Mouse (Mus musculus): ENCODE data around the gene Ccdc51. TPM values are rescaled to one million over a fixed set of nuclear protein-coding genes. Genes with fewer than 3 reads are reported as not detected.
A peak's percentile ranks its signal among the peaks of the same experiment; 100 is the strongest.

Ccdc51 gene
- polyA plus RNA-seq, 1 experiment from 2014 or later = 9.9 TPM

DNA sequence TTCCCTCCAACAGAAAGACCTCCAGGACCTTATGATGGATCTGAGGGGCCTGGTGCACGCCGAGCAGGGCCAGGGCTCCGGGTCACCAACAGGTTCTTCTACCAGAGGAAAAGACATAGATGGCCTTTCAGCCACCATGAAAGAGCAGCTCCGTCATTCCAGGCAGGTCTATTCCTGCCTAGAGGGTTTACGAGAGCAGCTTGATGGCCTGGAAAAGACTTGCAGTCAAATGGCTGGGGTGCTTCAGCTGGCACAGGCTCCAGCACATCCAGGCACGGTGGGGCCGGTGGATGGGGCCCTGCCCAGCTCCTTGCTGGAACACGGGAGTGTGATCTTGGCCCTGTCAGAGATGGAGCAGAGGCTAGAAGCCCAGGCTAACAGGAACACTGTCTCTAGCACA is 9.5 kb downstream of the Ccdc51 start:
- H3K4me3 ChIP-seq (ENCODE audit: low read depth, low read length) = no peak overlapping the region
- no peaks in the 10 kb centered on the region for H3K36me3 ChIP-seq (ENCODE audit: control insufficient read depth, insufficient read depth, low read length)
- no peak overlapping the region for H3K9ac ChIP-seq (ENCODE audit: low read length)
- H3K27me3 ChIP-seq (ENCODE audit: control insufficient read depth, insufficient read depth, low read length) = no peaks in the 10 kb centered on the region
- DNase-seq (ENCODE audit: low spot score) = no peak
- peak overlapping the region; percentile 73 for H3K27ac ChIP-seq (replicated peaks)
- H3K4me1 ChIP-seq (replicated peaks; ENCODE audit: control insufficient read depth, insufficient read depth) = peaks cover 4% of the 10 kb centered on the region; the same call in 1 of the 2 replicates
- peak overlapping the region; percentile 14 for H3K4me2 ChIP-seq (replicated peaks; ENCODE audit: low read depth)
- H3K9me3 ChIP-seq (ENCODE audit: control insufficient read depth, low read length) = no peaks in the 10 kb centered on the region
- TF ChIP-seq EP300 (optimal IDR thresholded peaks at IDR 0.05) (no peak), CTCF (IDR thresholded peaks at IDR 0.05; ENCODE audit: low read depth) (no peak)
- ATAC-seq (ENCODE audit: low FRiP score, low TSS enrichment) = no peak
- 85% methylated on average over 8 of the region's 8 CpGs for WGBS

GRCm38 (mm10) chr9:109092799-109093198 is 10.5 kb downstream of the Ccdc51 start:
- no peak overlapping the region for H3K9ac ChIP-seq (ENCODE audit: low read length)

GRCm38 (mm10) chr9:109093786-109094552 is 11.7 kb downstream of the Ccdc51 start:
- Histone ChIP-seq H3K27ac (replicated peaks) (peak overlapping the region; percentile 96), H3K9me3 (ENCODE audit: control insufficient read depth, low read length) (no peaks in the 10 kb centered on the region), H3K4me3 (ENCODE audit: low read depth, low read length) (peak overlapping the region; percentile 69), H3K36me3 (ENCODE audit: control insufficient read depth, insufficient read depth, low read length) (no peaks in the 10 kb centered on the region), H3K4me1 (replicated peaks; ENCODE audit: control insufficient read depth, insufficient read depth) (peaks cover 17% of the 10 kb centered on the region), H3K9ac (ENCODE audit: low read length) (0 out of 2 replicates have a peak overlapping the region, but pooled peaks have one; percentile 85), H3K4me2 (replicated peaks; ENCODE audit: low read depth) (peak overlapping the region; percentile 84), H3K27me3 (ENCODE audit: control insufficient read depth, insufficient read depth, low read length) (no peaks in the 10 kb centered on the region)
- DNase-seq (ENCODE audit: low spot score) = peak; percentile 27
- 23% methylated on average over 11 of the region's 11 CpGs for WGBS
- TF ChIP-seq EP300 (optimal IDR thresholded peaks at IDR 0.05) = no peak
- TF ChIP-seq CTCF (IDR thresholded peaks at IDR 0.05; ENCODE audit: low read depth) = no peak
- peak; percentile 9 for ATAC-seq (ENCODE audit: low FRiP score, low TSS enrichment)

More at GRCm38 (mm10) chr9:109092799-109093198, 10.5 kb downstream of the Ccdc51 start:
- H3K4me2 ChIP-seq (replicated peaks; ENCODE audit: low read depth) = no peak overlapping the region
- H3K4me1 ChIP-seq (replicated peaks; ENCODE audit: control insufficient read depth, insufficient read depth) = peaks cover 12% of the 10 kb centered on the region
- H3K9me3 ChIP-seq (ENCODE audit: control insufficient read depth, low read length) = no peaks in the 10 kb centered on the region
- no peaks in the 10 kb centered on the region for H3K27me3 ChIP-seq (ENCODE audit: control insufficient read depth, insufficient read depth, low read length)
- H3K36me3 ChIP-seq (ENCODE audit: control insufficient read depth, insufficient read depth, low read length) = no peaks in the 10 kb centered on the region
- WGBS = 50% methylated on average over 6 of the region's 6 CpGs
- no peak overlapping the region for H3K4me3 ChIP-seq (ENCODE audit: low read depth, low read length)
- TF ChIP-seq EP300 (optimal IDR thresholded peaks at IDR 0.05) (no peak), CTCF (IDR thresholded peaks at IDR 0.05; ENCODE audit: low read depth) (peak; percentile 11; the same call in 1 of the 2 replicates)
- no peak for ATAC-seq (ENCODE audit: low FRiP score, low TSS enrichment)
- DNase-seq (ENCODE audit: low spot score) = no peak
- peak overlapping the region; percentile 40; the same call in 1 of the 2 replicates for H3K27ac ChIP-seq (replicated peaks)

DNA sequence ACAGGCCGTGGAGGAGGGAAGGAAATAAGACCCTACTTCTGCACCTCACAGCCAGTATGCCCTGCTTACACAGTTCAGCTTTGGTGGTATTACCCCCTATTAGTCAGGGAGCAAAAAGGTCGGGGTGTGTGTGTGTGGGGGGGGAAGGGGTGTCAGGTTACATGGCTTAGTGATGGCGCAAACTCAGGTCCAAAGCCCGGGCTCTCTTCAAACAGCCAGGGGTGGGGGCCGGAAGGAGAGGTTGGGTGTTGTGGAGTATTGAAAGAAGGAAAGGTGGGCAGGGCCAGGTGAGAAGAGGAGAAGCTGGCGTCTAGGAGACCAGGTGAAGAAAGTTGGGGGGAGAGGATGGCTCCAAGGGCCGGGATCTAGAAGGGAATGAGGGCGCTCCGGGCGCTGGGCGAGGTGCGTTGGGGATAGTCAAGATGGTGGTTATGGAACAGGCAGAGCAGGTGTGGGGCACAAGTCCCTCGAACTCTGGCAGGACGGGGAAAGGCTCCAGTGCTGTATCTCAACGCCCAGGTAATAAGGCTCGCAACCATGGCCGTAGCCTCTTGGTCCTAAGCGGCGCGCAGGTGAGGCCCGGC is 12.4 kb downstream of the Ccdc51 start:
- Histone ChIP-seq H3K4me1 (replicated peaks; ENCODE audit: control insufficient read depth, insufficient read depth) (peaks cover 20% of the 10 kb centered on the region), H3K36me3 (ENCODE audit: control insufficient read depth, insufficient read depth, low read length) (no peaks in the 10 kb centered on the region), H3K27me3 (ENCODE audit: control insufficient read depth, insufficient read depth, low read length) (no peaks in the 10 kb centered on the region), H3K27ac (replicated peaks) (peak overlapping the region; percentile 96), H3K4me2 (replicated peaks; ENCODE audit: low read depth) (peak overlapping the region; percentile 84), H3K9ac (ENCODE audit: low read length) (peak overlapping the region; percentile 85), H3K9me3 (ENCODE audit: control insufficient read depth, low read length) (no peaks in the 10 kb centered on the region), H3K4me3 (ENCODE audit: low read depth, low read length) (peak overlapping the region; percentile 69)
- 5% methylated on average over 21 of the region's 21 CpGs for WGBS
- ATAC-seq (ENCODE audit: low FRiP score, low TSS enrichment) (peak; percentile 49), DNase-seq (ENCODE audit: low spot score) (peak; percentile 81)
- TF ChIP-seq CTCF (IDR thresholded peaks at IDR 0.05; ENCODE audit: low read depth) (no peak), EP300 (optimal IDR thresholded peaks at IDR 0.05) (peak; percentile 48)

- no peaks in the 10 kb centered on the region for H3K36me3 ChIP-seq (ENCODE audit: control insufficient read depth, insufficient read depth, low read length)
- under 1% methylated on average over 92 of the region's 102 CpGs for WGBS
- H3K9ac ChIP-seq (ENCODE audit: low read length) = peak within 1 kb of the TSS; percentile 85
- peak; percentile 77 for DNase-seq (ENCODE audit: low spot score)
- H3K4me3 ChIP-seq (ENCODE audit: low read depth, low read length) = peak within 1 kb of the TSS; percentile 69
- H3K27me3 ChIP-seq (ENCODE audit: control insufficient read depth, insufficient read depth, low read length) = no peaks in the 10 kb centered on the region
- H3K27ac ChIP-seq (replicated peaks) = peak within 1 kb of the TSS; percentile 96
- H3K4me2 ChIP-seq (replicated peaks; ENCODE audit: low read depth) = peak within 1 kb of the TSS; percentile 84
- TF ChIP-seq CTCF (IDR thresholded peaks at IDR 0.05; ENCODE audit: low read depth) (no peak), EP300 (optimal IDR thresholded peaks at IDR 0.05) (no peak)
- peak; percentile 58 for ATAC-seq (ENCODE audit: low FRiP score, low TSS enrichment)
- H3K9me3 ChIP-seq (ENCODE audit: control insufficient read depth, low read length) = no peaks in the 10 kb centered on the region
- peaks cover 20% of the 10 kb centered on the region for H3K4me1 ChIP-seq (replicated peaks; ENCODE audit: control insufficient read depth, insufficient read depth)
Measured at GRCm38 (mm10) chr9:109095137-109095982, 13.1 kb downstream of the Ccdc51 start, which contains the start of gene Plxnb1. Gene Plxnb1 (plus strand): TSS chr9:109095389.
